Mouse (Mus musculus): ENCODE measurements at regions not wholly inside any gene's neighbourhood (a gene's known extent, or its start where the extent isn't known, plus 50 kb on each side); places are given as distances from the start of the nearest gene placed in this dataset.

- DNase-seq (ENCODE audit: low read depth, low spot score), result no peak
These were observed 277.4 kb upstream of the Actbl2 start for GRCm38 (mm10) chr13:110977379-110977778.

- DNase-seq (ENCODE audit: low read depth, low spot score), result no peak
These were observed 276.8 kb upstream of the Actbl2 start for GRCm38 (mm10) chr13:110978022-110978421.

- no peak for DNase-seq (ENCODE audit: low read depth, low spot score)
These were observed 264.1 kb upstream of the Actbl2 start for GRCm38 (mm10) chr13:110990677-110991076.

- no peak for DNase-seq (ENCODE audit: low read depth, low spot score)
These were observed 263.7 kb upstream of the Actbl2 start for GRCm38 (mm10) chr13:110991121-110991520.

- no peak for DNase-seq (ENCODE audit: low read depth, low spot score)
These were observed 260.2 kb upstream of the Actbl2 start for GRCm38 (mm10) chr13:110994596-110994995.

GRCm38 (mm10) chr13:111002670-111003069 lies 252.1 kb upstream of the Actbl2 start:
- DNase-seq (ENCODE audit: low read depth, low spot score), result no peak

- no peak for DNase-seq (ENCODE audit: low read depth, low spot score)
These were observed 240.7 kb upstream of the Actbl2 start for GRCm38 (mm10) chr13:111014142-111014541.

GRCm38 (mm10) chr13:111030111-111030510 lies 224.7 kb upstream of the Actbl2 start:
- no peak for DNase-seq (ENCODE audit: low read depth, low spot score)

- no peak for DNase-seq (ENCODE audit: low read depth, low spot score)
These were observed 223.2 kb upstream of the Actbl2 start for GRCm38 (mm10) chr13:111031633-111032032.

GRCm38 (mm10) chr13:111043637-111044036 lies 211.2 kb upstream of the Actbl2 start:
- no peak for DNase-seq (ENCODE audit: low read depth, low spot score)

GRCm38 (mm10) chr13:111044328-111045002 lies 210.3 kb upstream of the Actbl2 start:
- no peak for DNase-seq (ENCODE audit: low read depth, low spot score)

GRCm38 (mm10) chr13:111050097-111050496 lies 204.7 kb upstream of the Actbl2 start:
- DNase-seq (ENCODE audit: low read depth, low spot score), result no peak

GRCm38 (mm10) chr13:111055817-111056216 lies 199.0 kb upstream of the Actbl2 start:
- no peak for DNase-seq (ENCODE audit: low read depth, low spot score)

- no peak for DNase-seq (ENCODE audit: low read depth, low spot score)
These were observed 167.1 kb upstream of the Actbl2 start for GRCm38 (mm10) chr13:111087753-111088152.

GRCm38 (mm10) chr13:111096071-111096470 lies 158.7 kb upstream of the Actbl2 start:
- no peak for DNase-seq (ENCODE audit: low read depth, low spot score)

- DNase-seq (ENCODE audit: low read depth, low spot score), result no peak
These were observed 157.5 kb upstream of the Actbl2 start for GRCm38 (mm10) chr13:111097336-111097735.

GRCm38 (mm10) chr13:111098738-111099137 lies 156.1 kb upstream of the Actbl2 start:
- no peak for DNase-seq (ENCODE audit: low read depth, low spot score)

GRCm38 (mm10) chr13:111099252-111099651 lies 155.6 kb upstream of the Actbl2 start:
- no peak for DNase-seq (ENCODE audit: low read depth, low spot score)

GRCm38 (mm10) chr13:111100448-111100847 lies 154.4 kb upstream of the Actbl2 start:
- DNase-seq (ENCODE audit: low read depth, low spot score), result no peak

- no peak for DNase-seq (ENCODE audit: low read depth, low spot score)
These were observed 150.1 kb upstream of the Actbl2 start for GRCm38 (mm10) chr13:111104567-111105219.

- DNase-seq (ENCODE audit: low read depth, low spot score), result no peak
These were observed 123.7 kb upstream of the Actbl2 start for GRCm38 (mm10) chr13:111131108-111131507.

- DNase-seq (ENCODE audit: low read depth, low spot score), result no peak
These were observed 118.4 kb upstream of the Actbl2 start for GRCm38 (mm10) chr13:111136392-111136791.

GRCm38 (mm10) chr13:111142757-111143420 lies 111.9 kb upstream of the Actbl2 start:
- DNase-seq (ENCODE audit: low read depth, low spot score), result no peak
